Mouse (Mus musculus): ENCODE results near the gene Brwd1. TPM values are rescaled to one million over a fixed set of nuclear protein-coding genes. Genes with fewer than 3 reads are reported as not detected.
"Not testable (repeated sequence)": the region's sequence is repeated elsewhere in the genome, so short reads cannot be mapped to it uniquely, and the experiment has no call there.

Brwd1 gene
- polyA plus RNA-seq, 1 experiment from 2014 or later: 116 TPM

DNA sequence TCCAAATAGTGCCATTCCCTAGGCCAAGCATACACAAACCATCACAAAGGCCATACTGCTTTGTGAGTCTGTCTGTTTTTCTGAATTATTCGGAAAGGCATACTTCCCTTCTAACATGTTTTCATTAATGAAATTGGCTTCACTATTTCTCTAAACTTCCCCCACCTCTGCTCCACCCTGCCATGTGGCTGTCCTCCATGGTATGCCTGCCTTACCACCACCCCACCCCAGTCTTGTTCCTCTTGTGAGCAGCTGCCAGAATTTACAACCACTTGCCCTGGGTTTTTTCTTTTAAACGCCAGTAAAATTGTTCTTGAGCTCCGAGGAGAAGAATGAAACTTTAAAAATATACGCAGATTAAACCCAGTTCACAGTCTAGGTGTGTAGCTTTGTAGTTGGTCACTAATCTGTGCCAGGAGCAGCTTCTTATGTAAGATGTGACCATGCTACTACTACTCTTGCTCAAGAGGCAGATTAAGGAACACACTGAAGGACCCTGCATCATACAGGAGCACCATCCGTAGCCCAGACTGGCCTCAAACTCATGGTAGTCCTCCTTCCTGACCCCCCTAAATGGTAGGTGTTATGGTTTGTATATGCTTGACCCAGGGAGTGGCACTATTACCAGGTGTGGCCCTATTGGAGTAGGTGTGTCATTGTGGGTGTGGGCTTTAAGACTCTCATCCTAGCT is 28.5 kb upstream of the Brwd1 start:
- Histone ChIP-seq H3K27ac (ENCODE audit: low read depth, low read length) (no peak overlapping the region), H3K4me3 (ENCODE audit: low read length) (no peak overlapping the region), H3K9me3 (ENCODE audit: control insufficient read depth, low read length) (no peaks in the 10 kb centered on the region), H3K4me1 (ENCODE audit: control insufficient read depth, insufficient read depth, low read length) (no peaks in the 10 kb centered on the region), H3K27me3 (ENCODE audit: control insufficient read depth, insufficient read depth, low read length) (no peaks in the 10 kb centered on the region), H3K9ac (ENCODE audit: low read depth, low read length) (no peak overlapping the region), H3K4me2 (replicated peaks; ENCODE audit: low read depth, low read length) (no peak overlapping the region), H3K36me3 (ENCODE audit: control insufficient read depth, insufficient read depth, low read length) (no peaks in the 10 kb centered on the region)
- ATAC-seq (ENCODE audit: low FRiP score, low TSS enrichment): no peak
- WGBS: 82% methylated on average over 5 of the region's 5 CpGs

DNA sequence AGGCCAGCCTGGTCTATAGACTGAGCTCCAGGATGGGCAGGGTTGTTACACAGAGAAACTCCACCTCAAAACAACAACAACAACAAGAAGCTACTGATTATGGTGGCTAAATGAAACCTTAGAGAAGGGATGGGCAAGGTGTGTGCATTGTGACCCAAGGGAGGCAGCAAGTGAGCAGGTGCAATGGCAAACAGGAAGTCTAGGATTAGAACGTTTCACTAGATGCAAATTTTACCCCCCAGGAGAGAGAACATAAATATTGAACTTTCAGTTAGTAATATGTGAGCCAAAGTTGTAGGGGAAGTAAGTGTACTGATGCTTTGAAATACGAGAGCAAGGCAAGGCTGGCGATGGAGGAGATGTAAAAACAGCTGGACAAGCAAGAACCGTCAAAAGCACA is 27.3 kb upstream of the Brwd1 start:
- no peak overlapping the region for H3K27ac ChIP-seq (ENCODE audit: low read depth, low read length)
- no peak for ATAC-seq (ENCODE audit: low FRiP score, low TSS enrichment)
- H3K4me3 ChIP-seq (ENCODE audit: low read length): no peak overlapping the region
- H3K9me3 ChIP-seq (ENCODE audit: control insufficient read depth, low read length): no peaks in the 10 kb centered on the region
- WGBS: 58% methylated on average over 4 of the region's 4 CpGs
- H3K9ac ChIP-seq (ENCODE audit: low read depth, low read length): no peak overlapping the region
- H3K27me3 ChIP-seq (ENCODE audit: control insufficient read depth, insufficient read depth, low read length): no peaks in the 10 kb centered on the region
- no peaks in the 10 kb centered on the region for H3K4me1 ChIP-seq (ENCODE audit: control insufficient read depth, insufficient read depth, low read length)
- no peak overlapping the region for H3K4me2 ChIP-seq (replicated peaks; ENCODE audit: low read depth, low read length)
- H3K36me3 ChIP-seq (ENCODE audit: control insufficient read depth, insufficient read depth, low read length): no peaks in the 10 kb centered on the region

DNA sequence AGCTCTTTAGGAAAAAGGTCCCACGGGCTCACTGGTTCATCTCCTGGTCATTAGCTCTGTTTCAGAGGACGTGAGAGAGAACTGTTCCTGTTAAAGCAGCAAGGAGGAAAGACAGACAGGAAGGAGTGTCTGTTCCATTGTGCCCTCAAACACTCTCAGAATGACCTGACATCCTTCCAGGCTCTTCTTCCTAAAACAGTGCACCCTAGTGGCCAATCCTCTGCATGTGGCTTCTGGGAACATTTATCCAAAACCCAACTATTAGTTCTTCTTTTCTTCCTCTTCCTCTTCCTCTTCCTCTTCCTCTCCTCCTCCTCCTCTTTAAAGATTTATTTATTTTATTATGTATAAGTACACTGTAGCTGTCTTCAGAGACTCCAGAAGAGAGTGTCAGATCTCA is 20.7 kb upstream of the Brwd1 start:
- Histone ChIP-seq H3K4me2 (replicated peaks; ENCODE audit: low read depth, low read length) (no peak overlapping the region), H3K9me3 (ENCODE audit: control insufficient read depth, low read length) (no peaks in the 10 kb centered on the region), H3K27ac (ENCODE audit: low read depth, low read length) (no peak overlapping the region), H3K9ac (ENCODE audit: low read depth, low read length) (no peak overlapping the region), H3K4me3 (ENCODE audit: low read length) (no peak overlapping the region), H3K4me1 (ENCODE audit: control insufficient read depth, insufficient read depth, low read length) (no peaks in the 10 kb centered on the region), H3K36me3 (ENCODE audit: control insufficient read depth, insufficient read depth, low read length) (no peaks in the 10 kb centered on the region), H3K27me3 (ENCODE audit: control insufficient read depth, insufficient read depth, low read length) (no peaks in the 10 kb centered on the region)
- no peak for ATAC-seq (ENCODE audit: low FRiP score, low TSS enrichment)
- 48% methylated on average over 2 of the region's 2 CpGs for WGBS

DNA sequence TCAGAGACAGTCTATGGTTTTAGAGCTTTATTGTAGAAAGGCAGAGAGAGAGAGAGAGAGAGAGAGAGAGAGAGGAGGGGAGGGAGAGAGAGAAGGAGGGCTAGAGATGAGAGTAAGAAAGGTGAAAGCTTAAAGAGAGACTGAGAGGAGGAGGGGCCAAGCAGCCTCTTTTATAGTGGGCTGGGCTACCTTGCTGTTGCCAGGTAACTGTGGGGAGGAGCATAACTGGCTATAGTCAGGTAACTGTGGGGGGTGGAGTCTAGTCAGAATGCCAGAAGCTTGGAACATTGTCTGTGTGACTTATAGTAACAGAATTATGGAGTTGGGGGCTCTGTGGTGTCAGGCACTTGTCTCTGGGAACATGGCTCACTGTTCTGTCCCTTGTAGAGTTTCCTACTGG is 15.5 kb upstream of the Brwd1 start:
- not testable (repeated sequence) for H3K9ac ChIP-seq (ENCODE audit: low read depth, low read length); H3K27me3 ChIP-seq (ENCODE audit: control insufficient read depth, insufficient read depth, low read length); H3K9me3 ChIP-seq (ENCODE audit: control insufficient read depth, low read length); H3K27ac ChIP-seq (ENCODE audit: low read depth, low read length); H3K4me1 ChIP-seq (ENCODE audit: control insufficient read depth, insufficient read depth, low read length); H3K36me3 ChIP-seq (ENCODE audit: control insufficient read depth, insufficient read depth, low read length); ATAC-seq (ENCODE audit: low FRiP score, low TSS enrichment); H3K4me3 ChIP-seq (ENCODE audit: low read length); H3K4me2 ChIP-seq (replicated peaks; ENCODE audit: low read depth, low read length)

DNA sequence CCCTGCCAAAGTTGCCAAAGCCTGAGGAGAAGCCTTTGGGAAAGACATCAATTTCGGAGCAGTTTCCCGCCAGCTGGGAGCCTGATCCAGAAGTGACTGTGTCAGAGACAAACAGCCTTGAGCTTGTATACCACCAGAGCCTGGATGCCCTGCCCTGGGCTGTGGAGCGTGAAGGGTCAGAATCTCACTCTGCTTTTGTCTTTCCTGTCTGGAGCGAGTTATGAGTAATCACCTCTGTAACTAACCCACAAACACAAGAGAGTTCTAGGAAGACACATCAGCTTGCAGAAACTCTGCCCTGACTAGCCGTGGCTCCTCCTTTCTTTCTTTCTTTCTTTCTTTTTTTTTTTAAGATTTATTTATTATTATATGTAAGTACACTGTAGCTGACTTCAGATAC is 13.6 kb upstream of the Brwd1 start:
- no peak overlapping the region for H3K4me3 ChIP-seq (ENCODE audit: low read length)
- WGBS: 80% methylated on average over 5 of the region's 5 CpGs
- no peak for ATAC-seq (ENCODE audit: low FRiP score, low TSS enrichment)

DNA sequence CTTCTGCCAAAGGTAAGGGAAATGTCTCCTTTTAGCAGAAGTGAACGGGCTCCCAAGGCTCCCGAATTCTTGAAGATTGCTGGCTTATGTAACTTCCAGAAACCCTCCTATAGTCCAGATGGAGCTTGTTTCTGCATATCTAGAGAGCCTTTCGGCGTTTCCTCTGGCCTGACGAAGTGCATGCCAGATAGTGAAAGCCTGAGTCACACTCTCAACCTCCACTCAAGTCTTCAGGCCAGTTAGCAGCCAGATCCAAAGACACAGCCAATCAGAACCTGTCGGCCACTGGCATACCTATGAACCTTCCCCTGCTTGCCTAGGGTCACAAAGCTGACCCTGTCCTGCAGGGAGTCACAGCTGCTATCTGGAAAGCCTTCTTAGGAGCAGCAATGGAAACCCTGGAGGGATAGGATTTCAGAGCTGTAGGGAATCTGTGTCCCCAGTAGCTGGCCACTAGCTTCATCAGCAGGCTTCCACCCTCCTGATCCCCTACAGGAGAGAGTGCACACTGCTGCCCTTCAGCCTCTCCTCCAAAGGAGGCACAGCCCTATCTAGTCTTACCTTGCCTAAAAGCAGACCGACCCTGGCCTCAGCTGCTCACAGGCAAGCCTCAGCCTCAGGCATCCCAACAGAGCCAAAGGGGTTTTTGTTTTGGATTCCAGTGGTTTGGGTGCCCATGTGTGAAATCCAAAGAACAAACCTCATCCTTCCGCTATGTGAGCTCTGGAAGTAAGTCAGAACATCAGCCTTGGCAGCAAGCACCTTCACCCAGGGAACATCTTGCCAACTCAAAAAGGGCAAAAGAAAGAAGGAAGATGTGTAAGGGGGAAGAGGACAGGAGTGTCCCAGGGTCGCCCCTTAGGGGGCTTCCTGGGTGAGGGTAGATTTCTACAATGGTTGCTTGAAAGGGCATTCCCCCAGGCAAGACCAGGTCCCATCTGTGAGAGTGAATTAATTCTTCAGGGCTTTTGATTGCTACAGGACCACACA is 9.5 kb upstream of the Brwd1 start:
- no peak overlapping the region for H3K4me3 ChIP-seq (ENCODE audit: low read length)
- no peak overlapping the region for H3K4me2 ChIP-seq (replicated peaks; ENCODE audit: low read depth, low read length)
- no peak for ATAC-seq (ENCODE audit: low FRiP score, low TSS enrichment)
- no peak overlapping the region for H3K9ac ChIP-seq (ENCODE audit: low read depth, low read length)
- no peak overlapping the region for H3K27ac ChIP-seq (ENCODE audit: low read depth, low read length)
- no peaks in the 10 kb centered on the region for H3K4me1 ChIP-seq (ENCODE audit: control insufficient read depth, insufficient read depth, low read length)
- 60% methylated on average over 9 of the region's 9 CpGs for WGBS
- H3K9me3 ChIP-seq (ENCODE audit: control insufficient read depth, low read length): no peaks in the 10 kb centered on the region
- no peaks in the 10 kb centered on the region for H3K27me3 ChIP-seq (ENCODE audit: control insufficient read depth, insufficient read depth, low read length)
- H3K36me3 ChIP-seq (ENCODE audit: control insufficient read depth, insufficient read depth, low read length): no peaks in the 10 kb centered on the region

More for the DNA sequence above, 13.6 kb upstream of the Brwd1 start:
- Histone ChIP-seq H3K4me1 (ENCODE audit: control insufficient read depth, insufficient read depth, low read length) (no peaks in the 10 kb centered on the region), H3K36me3 (ENCODE audit: control insufficient read depth, insufficient read depth, low read length) (no peaks in the 10 kb centered on the region), H3K9me3 (ENCODE audit: control insufficient read depth, low read length) (no peaks in the 10 kb centered on the region), H3K27me3 (ENCODE audit: control insufficient read depth, insufficient read depth, low read length) (no peaks in the 10 kb centered on the region), H3K27ac (ENCODE audit: low read depth, low read length) (no peak overlapping the region), H3K4me2 (replicated peaks; ENCODE audit: low read depth, low read length) (no peak overlapping the region), H3K9ac (ENCODE audit: low read depth, low read length) (no peak overlapping the region)

DNA sequence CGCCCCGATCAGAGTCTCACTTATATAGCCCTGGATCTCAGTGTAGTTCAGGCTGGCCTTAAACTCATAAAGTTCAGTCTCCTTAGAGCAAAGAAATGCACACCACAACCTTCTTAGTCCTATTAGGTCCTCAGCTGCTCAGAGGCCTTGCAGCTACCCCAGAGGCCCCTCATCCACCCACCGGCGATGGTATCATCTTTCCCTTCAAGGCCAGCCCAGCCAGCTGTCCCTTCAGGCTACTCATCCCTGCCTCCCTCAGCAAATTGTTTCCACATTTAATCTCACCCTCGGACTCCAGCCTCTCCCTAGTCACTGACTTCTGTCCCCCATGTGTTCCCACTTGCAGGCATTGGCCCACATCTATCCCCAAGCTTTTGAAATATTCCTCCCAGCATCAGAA is 5.8 kb upstream of the Brwd1 start:
- H3K4me1 ChIP-seq (ENCODE audit: control insufficient read depth, insufficient read depth, low read length): peaks cover 7% of the 10 kb centered on the region; the same call in 1 of the 2 replicates
- 0 out of 2 replicates have a peak, but pooled peaks have one; percentile 18 for ATAC-seq (ENCODE audit: low FRiP score, low TSS enrichment)

DNA sequence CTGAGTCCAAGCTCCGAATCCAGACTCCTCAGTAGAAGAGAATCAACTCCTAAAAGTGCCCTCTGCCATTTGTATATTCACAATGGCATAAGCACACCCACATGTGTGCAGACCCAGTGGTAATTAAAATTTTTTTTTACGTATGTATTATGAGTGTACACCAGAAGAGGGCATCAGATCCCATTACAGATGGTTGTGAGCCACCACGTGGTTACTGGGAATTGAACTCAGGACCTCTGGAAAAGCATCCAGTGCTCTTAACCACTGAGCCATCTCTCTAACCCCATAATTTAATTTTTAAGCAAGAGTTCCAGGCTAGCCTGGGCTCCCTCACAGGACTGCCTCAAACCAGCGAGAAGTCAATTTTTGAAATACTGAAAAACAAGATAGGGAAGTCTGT is 5.1 kb upstream of the Brwd1 start:
- WGBS: 77% methylated on average over 4 of the region's 4 CpGs
- no peak overlapping the region for H3K4me3 ChIP-seq (ENCODE audit: low read length)
- no peaks in the 10 kb centered on the region for H3K27me3 ChIP-seq (ENCODE audit: control insufficient read depth, insufficient read depth, low read length)
- no peak overlapping the region for H3K27ac ChIP-seq (ENCODE audit: low read depth, low read length)
- H3K4me1 ChIP-seq (ENCODE audit: control insufficient read depth, insufficient read depth, low read length): peaks cover 8% of the 10 kb centered on the region; the same call in 1 of the 2 replicates
- ATAC-seq (ENCODE audit: low FRiP score, low TSS enrichment): no peak
- H3K9me3 ChIP-seq (ENCODE audit: control insufficient read depth, low read length): no peaks in the 10 kb centered on the region
- no peak overlapping the region for H3K9ac ChIP-seq (ENCODE audit: low read depth, low read length)
- no peak overlapping the region for H3K4me2 ChIP-seq (replicated peaks; ENCODE audit: low read depth, low read length)
- no peaks in the 10 kb centered on the region for H3K36me3 ChIP-seq (ENCODE audit: control insufficient read depth, insufficient read depth, low read length)

More for the DNA sequence above, 5.8 kb upstream of the Brwd1 start:
- Histone ChIP-seq H3K9ac (ENCODE audit: low read depth, low read length) (no peak overlapping the region), H3K27me3 (ENCODE audit: control insufficient read depth, insufficient read depth, low read length) (no peaks in the 10 kb centered on the region), H3K4me3 (ENCODE audit: low read length) (no peak overlapping the region), H3K4me2 (replicated peaks; ENCODE audit: low read depth, low read length) (no peak overlapping the region), H3K36me3 (ENCODE audit: control insufficient read depth, insufficient read depth, low read length) (no peaks in the 10 kb centered on the region), H3K27ac (ENCODE audit: low read depth, low read length) (no peak overlapping the region), H3K9me3 (ENCODE audit: control insufficient read depth, low read length) (no peaks in the 10 kb centered on the region)
- 43% methylated on average over 5 of the region's 5 CpGs for WGBS

DNA sequence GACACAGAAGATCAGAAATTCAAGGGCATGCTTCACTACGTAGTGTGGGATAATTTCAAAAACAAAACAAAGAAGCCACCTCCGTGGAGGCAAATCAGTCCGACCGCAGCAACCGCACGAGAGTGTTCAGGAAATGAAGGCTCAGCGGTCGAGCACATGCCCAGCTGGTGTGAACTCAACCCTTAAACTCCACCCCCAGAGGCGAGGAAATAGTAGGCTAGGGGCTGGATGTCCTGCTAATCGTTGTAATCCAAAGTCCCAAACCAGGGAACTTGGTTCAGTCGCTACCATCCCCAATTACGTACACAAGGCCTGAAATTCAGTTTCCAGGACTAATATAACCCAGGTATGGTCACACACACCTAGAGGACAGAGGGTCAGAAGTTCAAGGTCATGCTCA is 4.7 kb upstream of the Brwd1 start:
- Histone ChIP-seq H3K9me3 (ENCODE audit: control insufficient read depth, low read length) (no peaks in the 10 kb centered on the region), H3K4me2 (replicated peaks; ENCODE audit: low read depth, low read length) (no peak overlapping the region), H3K4me1 (ENCODE audit: control insufficient read depth, insufficient read depth, low read length) (peaks cover 8% of the 10 kb centered on the region; the same call in 1 of the 2 replicates), H3K4me3 (ENCODE audit: low read length) (no peak overlapping the region), H3K27ac (ENCODE audit: low read depth, low read length) (no peak overlapping the region), H3K9ac (ENCODE audit: low read depth, low read length) (no peak overlapping the region), H3K36me3 (ENCODE audit: control insufficient read depth, insufficient read depth, low read length) (no peaks in the 10 kb centered on the region), H3K27me3 (ENCODE audit: control insufficient read depth, insufficient read depth, low read length) (no peaks in the 10 kb centered on the region)
- WGBS: 55% methylated on average over 12 of the region's 12 CpGs
- no peak for ATAC-seq (ENCODE audit: low FRiP score, low TSS enrichment)
